Mouse (Mus musculus) erythroblast, embryonic 14.5 days (primary cell): ENCODE measurements around the gene Fam198b. TPM values are rescaled to one million over a fixed set of nuclear protein-coding genes. Genes with fewer than 3 reads are reported as not detected.
"Not testable (repeated sequence)": the region's sequence is repeated elsewhere in the genome, so short reads cannot be mapped to it uniquely, and the experiment has no call there.

ENCODE experiments used
- H3K27me3 ChIP-seq: 2 replicates; pipeline ENCODE4 v1.6.1; 2012; ENCODE audit warnings: inconsistent platforms; ENCODE audit not compliant: control insufficient read depth
- H3K36me3 ChIP-seq: 2 replicates; pipeline ENCODE4 v1.6.1; 2012; ENCODE audit warnings: mild to moderate bottlenecking, inconsistent platforms; ENCODE audit not compliant: control insufficient read depth
- H3K4me1 ChIP-seq: 2 replicates; pipeline ENCODE4 v1.6.1; 2012; ENCODE audit warnings: inconsistent platforms; ENCODE audit not compliant: control insufficient read depth
- H3K4me3 ChIP-seq: replicated peaks from 2 replicates; pipeline ENCODE3; 2012; ENCODE audit warnings: moderate library complexity, mild to moderate bottlenecking, inconsistent platforms
- H3K9me3 ChIP-seq: 2 replicates; pipeline ENCODE4 v1.6.1; 2012; ENCODE audit warnings: low read length, inconsistent platforms, mixed read lengths; ENCODE audit not compliant: control insufficient read depth
- GATA1 ChIP-seq: IDR thresholded peaks from 2 replicates; pipeline ENCODE4 v1.6.1; 2012; ENCODE audit warnings: low read length, inconsistent platforms, mixed read lengths
- TAL1 ChIP-seq: IDR thresholded peaks from 3 replicates; pipeline ENCODE4 v1.6.1; 2012; ENCODE audit warnings: low read length, inconsistent platforms, mixed read lengths
- polyA plus RNA-seq: library from polyadenylated mRNA; stranded (reverse); fragments of >175 nt; gene quantifications from 2 replicates; pipeline ENCODE4 v1.2.3, GENCODE M21; 2012

Fam198b gene
- polyA plus RNA-seq, 1 experiment = 0.01 TPM

DNA sequence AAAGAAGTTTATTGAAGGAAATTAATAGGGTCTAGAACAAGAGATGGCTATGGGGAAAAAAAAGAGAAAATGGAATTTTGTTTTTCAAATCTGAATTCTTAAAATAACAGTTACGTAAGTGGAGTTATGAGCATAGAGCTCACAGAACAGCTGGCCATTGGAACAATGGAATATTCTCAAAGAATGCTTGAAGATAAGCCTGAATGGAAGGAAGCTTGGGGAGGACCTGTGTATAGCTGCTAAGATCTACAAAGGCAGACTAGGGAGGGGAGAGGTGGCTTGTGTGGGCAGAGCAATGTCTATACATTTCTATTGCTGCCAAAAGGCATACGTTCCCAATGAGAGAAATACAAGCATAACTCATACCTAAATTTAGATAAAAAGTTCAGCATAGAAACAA, 73.4 kb downstream of the Fam198b start:
- H3K36me3 ChIP-seq = no peaks in the 10 kb centered on the region
- no peak overlapping the region for H3K4me3 ChIP-seq
- TF ChIP-seq GATA1 (no peak), TAL1 (no peak)
- H3K4me1 ChIP-seq = no peaks in the 10 kb centered on the region
- no peaks in the 10 kb centered on the region for H3K9me3 ChIP-seq
- no peaks in the 10 kb centered on the region for H3K27me3 ChIP-seq

DNA sequence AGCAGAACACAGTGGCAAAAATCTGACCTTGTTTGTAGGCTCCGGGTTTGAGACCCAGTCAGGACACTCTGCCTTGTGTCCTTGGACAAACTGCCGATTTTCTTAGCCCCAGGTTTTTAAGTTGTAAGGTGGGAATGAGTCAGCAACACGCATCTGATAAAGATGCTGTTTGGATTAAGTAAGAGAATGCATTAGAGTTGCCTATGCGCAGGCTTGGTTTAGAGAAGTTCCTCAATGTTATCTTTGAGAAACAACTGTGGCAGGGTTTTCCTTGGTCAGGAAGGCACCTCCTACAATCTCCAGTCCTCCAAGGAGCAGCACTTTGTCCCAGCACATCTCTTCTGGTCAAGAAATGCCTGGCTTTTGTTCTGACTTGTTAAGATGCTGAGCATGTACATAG, 82.4 kb downstream of the Fam198b start:
- peaks cover 24% of the 10 kb centered on the region for H3K4me1 ChIP-seq
- H3K4me3 ChIP-seq = no peak overlapping the region
- no peaks in the 10 kb centered on the region for H3K9me3 ChIP-seq
- no peaks in the 10 kb centered on the region for H3K27me3 ChIP-seq
- TF ChIP-seq GATA1 (peak; percentile 12; the same call in 1 of the 2 replicates), TAL1 (no peak)
- H3K36me3 ChIP-seq = no peaks in the 10 kb centered on the region

DNA sequence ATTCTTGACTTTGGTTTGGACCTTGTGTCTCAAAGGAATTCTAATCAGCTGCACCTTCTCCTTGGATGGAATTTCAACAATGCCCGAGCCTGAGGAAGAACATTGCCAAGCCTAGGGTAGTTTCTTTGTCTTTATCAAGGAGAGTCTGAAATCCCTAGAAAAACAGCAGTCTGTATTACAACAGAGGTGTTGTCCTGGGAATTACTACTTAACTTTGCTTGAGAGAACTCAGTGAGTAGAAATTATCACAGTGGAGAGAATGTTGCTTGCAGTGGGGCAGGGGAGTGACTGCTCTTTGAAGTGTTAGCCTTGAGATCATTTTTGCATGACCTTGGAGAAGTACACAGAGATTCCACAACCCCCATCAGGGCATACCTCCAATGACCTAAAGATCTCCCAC, 83.0 kb downstream of the Fam198b start:
- TF ChIP-seq TAL1 = no peak
- no peak for TF ChIP-seq GATA1
- H3K27me3 ChIP-seq = no peaks in the 10 kb centered on the region
- H3K4me3 ChIP-seq = no peak overlapping the region
- H3K9me3 ChIP-seq = no peaks in the 10 kb centered on the region
- H3K36me3 ChIP-seq = no peaks in the 10 kb centered on the region
- H3K4me1 ChIP-seq = peaks cover 25% of the 10 kb centered on the region

DNA sequence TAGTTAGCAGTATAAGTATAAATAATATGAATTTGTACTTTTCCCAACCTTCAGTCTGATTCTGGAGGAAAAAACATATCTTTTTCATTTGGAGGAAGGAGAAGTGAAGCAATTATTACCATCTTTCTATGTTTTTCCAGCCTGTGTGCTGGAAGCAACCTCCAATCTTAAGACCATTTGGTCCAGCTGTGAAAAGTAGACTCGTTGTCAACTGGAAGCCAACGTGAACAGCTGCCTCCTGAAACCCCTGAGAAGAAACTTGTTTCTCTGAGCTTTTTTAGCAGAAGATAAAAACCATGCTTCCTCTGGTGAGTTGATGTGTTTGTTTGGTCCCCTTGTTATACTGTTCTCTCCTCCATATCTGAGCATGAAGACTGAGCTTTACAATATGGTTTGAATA, 84.1 kb downstream of the Fam198b start:
- no peaks in the 10 kb centered on the region for H3K36me3 ChIP-seq
- peaks cover 25% of the 10 kb centered on the region for H3K4me1 ChIP-seq
- H3K27me3 ChIP-seq = no peaks in the 10 kb centered on the region

DNA sequence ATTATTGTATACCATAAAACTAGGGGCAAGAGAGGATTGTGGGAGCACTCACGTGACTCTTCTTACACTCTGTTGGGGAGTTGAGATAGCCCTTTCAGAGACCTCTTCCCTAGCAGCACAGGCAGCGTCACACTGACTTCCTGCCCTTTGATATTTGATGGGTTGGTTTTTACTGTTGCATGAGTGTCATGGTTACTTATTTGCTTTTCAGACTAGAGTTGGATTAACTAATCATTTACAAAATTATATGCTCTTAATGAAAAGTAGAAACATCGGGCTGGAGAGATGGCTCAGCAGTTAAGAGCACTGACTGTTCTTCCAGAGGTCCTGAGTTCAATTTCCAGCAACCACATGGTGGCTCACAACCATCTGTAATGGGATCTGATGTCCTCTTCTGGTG, 85.2 kb downstream of the Fam198b start:
- not testable (repeated sequence) for H3K27me3 ChIP-seq, H3K36me3 ChIP-seq, H3K4me3 ChIP-seq, H3K9me3 ChIP-seq
- H3K4me1 ChIP-seq = peaks cover 25% of the 10 kb centered on the region

More for the DNA sequence above, 84.1 kb downstream of the Fam198b start:
- H3K9me3 ChIP-seq = no peaks in the 10 kb centered on the region
- TF ChIP-seq GATA1 (no peak), TAL1 (no peak)
- H3K4me3 ChIP-seq = no peak overlapping the region

DNA sequence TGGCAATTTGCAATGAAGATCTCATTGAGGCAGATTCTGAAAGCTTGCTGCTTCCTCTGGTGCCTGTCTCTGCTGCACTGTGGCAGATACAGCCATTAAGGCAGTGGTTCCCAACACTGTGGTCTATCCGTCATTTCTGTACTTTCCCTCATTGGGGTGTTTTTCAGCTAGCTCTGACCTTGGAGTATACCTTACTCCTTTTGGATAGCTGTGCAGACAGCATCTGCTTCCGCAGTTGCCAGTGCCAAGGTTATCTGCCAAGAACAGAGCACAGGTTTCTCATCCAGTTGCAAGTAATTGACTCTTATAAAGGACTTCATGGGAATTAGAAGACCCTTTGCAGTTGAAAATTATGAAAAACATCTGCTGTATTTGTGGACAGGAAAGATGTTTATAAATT, 85.7 kb downstream of the Fam198b start:
- no peak for TF ChIP-seq TAL1
- no peak for TF ChIP-seq GATA1
- H3K4me3 ChIP-seq = no peak overlapping the region
- no peaks in the 10 kb centered on the region for H3K27me3 ChIP-seq
- no peaks in the 10 kb centered on the region for H3K9me3 ChIP-seq
- peaks cover 25% of the 10 kb centered on the region for H3K4me1 ChIP-seq
- H3K36me3 ChIP-seq = no peaks in the 10 kb centered on the region

DNA sequence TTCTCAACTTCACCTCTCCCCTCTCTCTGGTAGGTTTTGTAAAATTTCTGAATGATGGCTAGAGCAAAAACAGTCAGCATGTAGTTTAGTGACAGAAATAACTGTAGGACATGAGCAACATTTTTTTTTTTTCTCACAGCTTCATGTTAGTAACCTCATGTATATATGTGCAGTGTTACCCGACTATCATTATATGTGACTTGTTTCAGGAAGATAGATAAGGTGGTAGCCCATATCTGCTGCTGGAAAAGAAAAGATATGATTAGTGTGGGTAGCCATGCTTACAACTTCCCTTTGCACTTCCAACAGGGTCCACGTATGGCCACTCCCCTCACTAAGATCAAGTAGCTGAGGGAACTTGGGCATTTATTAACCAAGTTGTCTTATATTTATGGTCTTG, 86.2 kb downstream of the Fam198b start:
- H3K36me3 ChIP-seq = no peaks in the 10 kb centered on the region
- no peaks in the 10 kb centered on the region for H3K9me3 ChIP-seq
- no peaks in the 10 kb centered on the region for H3K27me3 ChIP-seq
- no peak for TF ChIP-seq TAL1
- TF ChIP-seq GATA1 = no peak
- peaks cover 25% of the 10 kb centered on the region for H3K4me1 ChIP-seq
- no peak overlapping the region for H3K4me3 ChIP-seq

DNA sequence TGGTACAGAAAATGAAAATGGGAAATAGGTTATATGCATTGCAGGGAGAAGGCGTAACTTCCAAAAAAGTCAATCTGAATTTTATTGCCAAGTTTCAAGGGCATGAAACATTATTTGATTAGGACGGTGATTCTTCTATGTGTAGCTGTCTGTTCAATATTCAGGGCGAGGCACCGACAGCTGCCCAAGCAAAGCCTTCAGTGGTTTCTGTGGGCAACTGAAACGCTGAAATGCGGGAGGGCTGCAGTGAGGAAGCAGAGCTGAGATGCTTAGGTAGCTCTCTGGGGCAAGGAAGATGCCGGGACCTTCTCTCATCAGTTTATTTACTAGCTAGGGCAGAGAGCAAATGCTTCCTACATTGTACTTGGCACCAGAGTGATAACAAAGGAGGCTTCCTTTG, 87.2 kb downstream of the Fam198b start:
- Histone ChIP-seq H3K36me3 (no peaks in the 10 kb centered on the region), H3K4me1 (peaks cover 21% of the 10 kb centered on the region), H3K9me3 (no peaks in the 10 kb centered on the region), H3K4me3 (no peak overlapping the region), H3K27me3 (no peaks in the 10 kb centered on the region)
- TF ChIP-seq TAL1 = no peak
- TF ChIP-seq GATA1 = no peak

DNA sequence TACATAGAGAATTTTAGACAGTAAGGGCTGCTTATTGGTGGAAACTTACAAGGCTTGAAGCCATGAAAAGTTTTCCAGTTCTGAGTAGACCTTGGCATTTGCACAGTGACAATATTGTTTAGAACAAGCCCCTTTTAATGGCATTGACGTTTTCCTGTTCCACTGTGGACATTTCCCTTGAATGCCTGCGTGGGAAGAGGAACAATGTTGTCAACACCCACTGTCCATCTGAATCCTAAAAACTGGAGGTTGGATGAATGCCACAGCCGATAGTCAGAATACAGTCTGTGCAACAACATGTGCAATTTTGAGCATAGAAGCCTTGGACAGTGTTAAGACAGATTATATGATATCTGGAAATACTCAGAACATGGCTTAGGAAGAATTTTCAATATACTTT, 92.5 kb downstream of the Fam198b start:
- H3K9me3 ChIP-seq = no peaks in the 10 kb centered on the region
- H3K27me3 ChIP-seq = no peaks in the 10 kb centered on the region
- H3K4me3 ChIP-seq = no peak overlapping the region
- H3K4me1 ChIP-seq = peaks cover 3% of the 10 kb centered on the region
- no peaks in the 10 kb centered on the region for H3K36me3 ChIP-seq
- no peak for TF ChIP-seq TAL1
- no peak for TF ChIP-seq GATA1

DNA sequence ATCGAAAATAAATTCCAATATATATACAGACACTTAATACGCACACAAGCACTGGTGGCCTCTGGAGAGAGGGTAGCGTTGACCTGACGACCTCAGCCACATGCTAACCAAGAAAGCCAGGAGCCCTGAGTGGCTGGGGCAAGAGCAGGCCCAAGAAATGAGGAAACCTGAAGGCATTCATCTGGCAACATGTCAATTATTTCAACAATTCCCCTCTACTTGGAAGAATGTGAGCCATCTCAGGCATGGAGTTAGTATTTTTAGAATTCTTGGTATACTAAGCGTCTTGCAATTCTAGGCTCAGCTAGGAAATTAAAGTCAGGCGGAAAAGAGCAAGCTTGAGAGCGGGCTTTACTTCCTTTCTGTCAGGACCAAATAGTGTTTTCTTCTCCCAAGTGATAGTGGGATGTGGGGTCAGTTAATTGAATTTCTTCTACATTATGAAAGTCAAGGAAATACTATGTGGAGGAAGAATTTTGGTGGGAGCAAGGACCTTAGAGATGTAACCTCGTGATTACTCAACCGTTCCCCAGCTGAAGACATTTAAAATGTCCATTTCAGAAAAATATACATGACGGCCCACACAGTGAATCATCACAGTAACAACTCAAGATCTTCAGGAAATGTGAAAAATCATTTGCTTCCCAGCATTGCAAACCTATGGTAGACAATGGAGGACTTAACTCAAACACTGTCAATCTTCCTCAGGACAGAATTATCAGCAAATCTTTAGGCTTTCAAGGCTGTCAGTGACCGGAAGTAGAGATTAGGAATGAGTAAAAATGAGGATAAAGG, 93.5 kb downstream of the Fam198b start:
- TF ChIP-seq TAL1 (no peak), GATA1 (no peak)
- H3K9me3 ChIP-seq = no peaks in the 10 kb centered on the region
- no peaks in the 10 kb centered on the region for H3K27me3 ChIP-seq
- no peak overlapping the region for H3K4me3 ChIP-seq
- H3K36me3 ChIP-seq = no peaks in the 10 kb centered on the region
- H3K4me1 ChIP-seq = peaks cover 8% of the 10 kb centered on the region
